Mouse (Mus musculus) megakaryocyte, embryonic 14.5 days (primary cell): ENCODE results near the gene Slitrk4.

ENCODE experiments used
- FLI1 ChIP-seq: IDR thresholded peaks from 2 replicates; pipeline ENCODE4 v1.6.1; 2012; ENCODE audit warnings: low read length, inconsistent platforms, mixed read lengths
- GATA1 ChIP-seq: IDR thresholded peaks from 3 replicates; pipeline ENCODE4 v1.6.1; 2012; ENCODE audit warnings: mixed read lengths, low read length, inconsistent platforms, borderline replicate concordance

DNA sequence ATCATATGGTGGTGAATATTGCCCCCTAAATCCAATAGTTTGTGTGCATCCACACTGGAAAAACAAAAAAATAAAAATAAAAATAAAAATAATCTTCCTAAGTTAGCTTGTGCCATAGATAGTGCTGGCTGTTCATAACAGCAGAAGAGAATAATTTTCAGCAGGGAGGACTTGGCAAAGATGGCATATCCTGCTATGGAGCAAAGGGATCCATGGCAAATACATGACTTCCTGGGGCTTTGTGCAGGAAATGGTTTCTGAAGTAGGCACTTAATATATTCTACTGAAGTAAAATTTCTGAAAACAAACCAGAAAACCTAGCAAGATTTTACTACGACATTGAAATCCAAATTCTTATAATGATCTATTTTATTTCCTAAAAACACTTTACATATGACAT lies 13.3 kb downstream of the Slitrk4 start:
- TF ChIP-seq GATA1 = no peak
- no peak for TF ChIP-seq FLI1
